Mouse (Mus musculus) induced T-regulatory cell, adult 2 months (primary cell): ENCODE measurements around the gene Lcn11.
"Not testable (repeated sequence)": the region's sequence is repeated elsewhere in the genome, so short reads cannot be mapped to it uniquely, and the experiment has no call there.

Source experiments
- DNase-seq: peaks from one replicate; pipeline ENCODE4 v3.0.0-alpha.2; 2012; ENCODE audit warnings: low read depth

Gene Lcn11

DNA sequence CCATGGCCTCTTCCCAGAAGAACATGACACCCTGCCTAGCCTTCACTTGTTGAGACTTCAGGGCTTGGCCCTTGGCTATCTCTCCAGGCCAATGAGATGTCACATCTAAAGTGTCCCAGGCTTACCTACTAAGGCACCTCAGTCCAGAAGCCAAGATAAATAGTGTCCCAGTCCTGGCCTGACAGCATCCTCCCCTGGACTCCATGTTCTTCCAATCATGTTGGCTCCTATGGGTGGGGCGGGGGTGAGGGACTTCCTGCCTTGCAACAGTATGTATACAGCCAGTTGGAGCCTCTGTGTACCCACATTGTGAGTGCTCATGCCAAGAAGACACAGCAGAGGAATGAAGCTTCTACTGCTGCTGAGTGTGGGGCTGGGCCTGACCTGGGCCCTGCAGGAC lies at the start of gene Lcn11:
TSS of gene Lcn11 (plus strand) at position 301 of the 400 bp plus-strand sequence.
- no peak for DNase-seq

DNA sequence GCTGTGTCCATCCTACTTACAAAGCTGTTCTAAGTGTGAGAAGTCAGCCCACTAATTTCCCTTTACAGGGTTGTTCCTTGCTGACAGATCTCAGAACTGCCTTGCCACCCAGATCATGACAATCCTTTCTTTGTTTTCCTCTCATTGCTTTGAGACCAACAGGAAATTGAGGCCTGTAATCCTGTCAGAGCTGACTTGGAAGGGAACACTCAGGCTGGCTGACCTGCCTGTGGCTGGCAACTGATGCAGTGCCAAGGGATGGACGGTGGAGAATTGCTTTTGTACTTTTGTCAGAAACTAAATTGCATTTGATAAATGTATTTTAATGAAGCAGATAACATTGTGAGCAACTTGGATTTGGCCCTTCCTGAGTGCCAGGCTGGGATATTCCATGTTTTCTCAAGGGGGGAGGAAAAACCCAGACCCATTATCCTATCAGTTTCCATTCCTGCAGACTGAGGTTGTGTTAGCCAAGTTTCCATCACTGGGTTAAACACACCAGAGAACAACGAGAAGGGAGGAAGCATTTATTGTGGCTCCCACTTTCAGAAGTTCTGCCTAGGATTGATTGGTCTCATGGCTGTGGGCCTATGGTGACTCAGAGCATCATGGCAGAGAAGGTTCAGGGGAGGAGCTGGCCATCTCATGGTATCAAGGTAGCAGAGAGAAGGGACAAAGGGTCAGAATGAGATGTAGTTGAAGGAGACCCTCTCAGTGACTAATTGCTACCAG lies 43.5 kb upstream of the Lcn11 start:
- DNase-seq = no peak

DNA sequence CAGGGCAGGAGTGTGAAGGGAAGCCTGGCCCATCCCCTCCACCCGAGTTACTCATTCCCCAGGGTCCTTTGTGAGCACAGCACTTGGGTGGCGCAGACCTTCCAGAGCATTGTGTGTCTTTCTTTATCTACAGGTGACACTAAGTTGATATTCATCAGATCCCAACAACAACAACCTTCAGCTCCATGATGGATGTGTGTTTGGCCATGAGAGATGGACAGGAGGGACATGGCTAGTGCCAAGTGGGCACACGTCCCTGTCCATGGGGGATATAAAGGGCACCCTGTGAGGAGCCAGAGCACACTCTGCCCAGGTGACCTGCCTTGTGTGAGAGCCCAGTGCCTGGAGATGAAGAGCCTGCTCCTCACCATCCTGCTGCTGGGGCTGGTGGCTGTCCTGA lies 40.1 kb upstream of the Lcn11 start, which contains the start of gene Obp2b:
TSS of gene Obp2b (plus strand) at position 301 of the 400 bp plus-strand sequence.
- DNase-seq = not testable (repeated sequence)

DNA sequence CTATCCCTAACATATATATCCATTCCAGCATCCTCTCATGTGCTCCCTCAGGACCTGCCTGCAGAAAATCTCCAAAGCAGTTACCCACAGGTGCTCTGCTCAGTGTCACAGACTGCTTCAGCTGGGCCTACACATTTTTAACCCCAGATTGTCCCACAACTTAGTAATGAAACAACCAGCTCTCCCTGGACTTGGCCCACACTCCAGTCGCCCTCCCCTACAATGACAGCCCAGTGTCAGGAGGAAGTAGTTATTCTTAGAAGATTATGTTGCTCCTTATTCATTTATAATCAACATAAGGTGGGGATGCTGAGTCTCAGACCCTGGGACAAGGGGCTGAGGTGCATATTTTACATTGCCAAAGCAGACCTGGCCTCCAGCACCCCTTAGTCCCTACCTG lies 35.1 kb upstream of the Lcn11 start:
- no peak for DNase-seq

DNA sequence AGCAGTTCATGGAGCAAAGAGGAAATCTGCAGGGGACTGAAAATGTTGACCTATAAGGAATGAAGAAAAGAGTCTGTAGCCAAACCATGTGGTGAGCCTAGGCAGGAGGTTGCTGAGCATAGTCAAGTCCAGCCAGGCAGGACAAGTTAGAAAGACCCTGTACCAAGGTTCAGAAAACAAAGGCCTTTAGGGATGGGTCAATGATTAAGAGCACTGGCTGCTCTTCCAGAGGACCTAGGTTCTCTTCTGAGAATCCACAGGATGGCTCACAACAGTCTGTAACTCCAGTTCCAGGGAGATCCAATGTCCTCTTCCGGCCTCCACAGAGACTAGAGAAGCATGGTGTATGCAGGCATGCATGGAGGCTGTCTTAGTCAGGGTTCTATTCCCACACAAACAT lies 22.6 kb upstream of the Lcn11 start:
- no peak for DNase-seq

DNA sequence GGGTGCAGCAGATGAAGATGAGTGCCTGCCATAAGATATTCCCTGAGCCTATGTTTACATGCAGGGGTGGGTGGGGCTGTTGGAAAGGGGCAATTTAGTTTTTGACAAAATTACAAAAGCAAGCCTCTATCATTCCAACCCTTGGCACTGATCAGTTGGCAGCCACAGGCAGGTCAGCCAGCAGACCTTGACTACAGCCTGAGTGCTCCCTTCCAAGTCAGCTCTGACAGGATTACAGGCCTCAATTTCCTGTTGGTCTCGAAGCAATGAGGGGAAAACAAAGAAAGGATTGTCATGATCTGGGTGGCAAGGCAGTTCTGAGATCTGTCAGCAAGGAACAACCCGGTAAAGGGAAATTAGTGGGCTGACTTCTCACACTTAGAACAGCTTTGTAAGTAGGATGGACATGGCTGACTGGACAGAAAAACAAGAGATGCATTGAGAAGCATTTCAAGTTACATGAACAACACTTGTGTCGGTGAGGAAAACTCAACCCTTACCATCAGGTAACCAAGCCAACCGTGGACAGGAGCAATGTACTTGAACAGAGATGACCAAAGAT lies 18.7 kb upstream of the Lcn11 start:
- DNase-seq = no peak

DNA sequence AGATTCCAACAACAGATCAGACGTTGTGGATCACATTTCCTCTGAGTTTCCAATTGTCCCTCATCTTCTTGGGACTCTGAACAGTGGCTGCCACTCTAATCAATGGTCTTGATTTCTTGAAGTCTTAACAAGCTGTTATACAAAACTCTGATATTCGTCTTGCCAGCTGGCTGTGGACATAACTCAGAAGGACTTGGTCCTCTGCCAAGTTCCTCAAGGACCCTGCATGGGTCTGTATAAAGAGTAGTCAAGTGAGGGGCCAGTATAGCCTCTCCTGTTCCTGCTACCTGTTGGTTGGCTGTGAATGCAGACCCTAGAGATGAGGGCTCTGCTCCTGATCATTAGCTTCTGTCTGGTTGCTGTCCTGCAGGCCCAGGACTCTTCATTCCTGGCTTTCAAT lies 11.5 kb upstream of the Lcn11 start, which contains the start of gene Lcn3:
TSS of gene Lcn3 (plus strand) at position 301 of the 400 bp plus-strand sequence.
- no peak for DNase-seq

DNA sequence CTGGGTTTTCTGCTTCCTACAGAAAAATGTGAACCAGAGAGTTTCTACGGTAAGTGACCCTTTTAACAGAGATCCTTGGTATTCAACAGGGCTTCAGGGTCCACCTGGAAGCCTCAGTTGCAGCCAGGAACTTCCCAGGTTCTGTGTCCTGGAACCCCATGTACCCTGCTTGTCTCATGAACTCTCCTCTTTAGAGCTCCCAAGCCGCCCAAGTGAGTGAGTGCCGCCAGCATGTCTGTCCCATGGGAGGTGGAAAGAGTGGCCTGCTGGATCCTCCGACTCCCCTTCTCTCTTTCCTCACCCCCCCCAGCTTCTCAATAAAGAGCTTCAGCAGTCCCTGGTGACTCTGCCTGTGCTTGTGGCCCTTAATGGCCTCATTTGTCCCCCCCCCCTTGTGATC lies 9.1 kb upstream of the Lcn11 start:
- DNase-seq = no peak

DNA sequence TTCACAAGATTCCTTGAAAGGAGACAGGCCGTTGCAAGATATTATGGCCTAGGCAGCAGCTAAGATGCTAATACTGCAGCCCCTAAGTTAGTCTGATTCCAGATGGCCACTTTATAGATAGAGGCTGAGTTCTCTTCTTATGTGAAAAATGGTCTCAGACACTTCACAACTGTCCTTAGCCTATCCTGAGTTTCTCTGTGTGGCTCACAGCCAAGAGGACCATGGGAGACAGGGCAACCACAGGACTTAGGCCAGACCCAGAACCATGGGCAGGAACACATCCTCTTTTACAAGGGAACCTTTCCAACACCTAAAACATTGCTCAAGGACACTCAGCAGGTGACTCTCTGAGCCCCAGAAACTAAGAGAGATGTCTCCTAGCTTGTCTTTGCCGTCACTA lies 3.3 kb upstream of the Lcn11 start:
- DNase-seq = no peak

DNA sequence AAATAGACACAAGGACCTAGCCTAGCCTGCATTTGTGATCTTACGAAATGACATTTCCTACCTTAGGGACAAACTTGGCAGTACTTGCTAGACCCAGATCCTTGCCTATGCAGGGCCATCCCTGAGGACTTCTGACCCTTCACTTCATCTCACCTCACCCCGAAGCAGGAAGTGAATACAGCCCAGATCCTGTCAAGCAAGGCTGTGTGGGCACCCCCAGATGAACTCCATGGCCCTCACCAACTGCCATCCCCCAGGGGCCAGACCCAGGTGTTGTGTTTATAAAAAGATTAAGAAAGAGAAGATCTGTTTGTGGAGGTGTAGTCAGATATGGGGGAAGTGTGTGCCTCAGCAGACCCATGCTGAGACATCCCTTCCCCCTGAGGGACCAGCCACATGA lies 2.2 kb upstream of the Lcn11 start:
- no peak for DNase-seq

DNA sequence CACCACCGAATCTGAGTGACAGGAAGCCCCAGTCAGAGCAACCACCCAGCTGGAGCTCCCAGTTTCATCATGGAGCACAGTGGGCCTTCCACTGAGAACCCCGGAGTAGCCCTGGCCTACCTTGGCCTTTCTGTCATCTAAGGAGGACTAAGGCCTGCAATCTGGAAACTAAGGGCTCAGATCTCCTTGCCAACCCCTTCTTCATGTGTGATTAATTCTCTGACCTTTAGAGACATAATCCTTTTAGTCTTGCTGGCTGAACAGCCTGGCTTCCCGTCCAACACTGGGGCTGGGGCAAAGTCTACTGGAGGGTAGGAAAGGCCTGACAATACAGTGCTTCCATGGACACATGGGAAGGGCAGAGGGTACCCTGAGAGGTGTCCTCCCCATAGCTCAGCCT lies 826 bp upstream of the Lcn11 start:
- DNase-seq = no peak

DNA sequence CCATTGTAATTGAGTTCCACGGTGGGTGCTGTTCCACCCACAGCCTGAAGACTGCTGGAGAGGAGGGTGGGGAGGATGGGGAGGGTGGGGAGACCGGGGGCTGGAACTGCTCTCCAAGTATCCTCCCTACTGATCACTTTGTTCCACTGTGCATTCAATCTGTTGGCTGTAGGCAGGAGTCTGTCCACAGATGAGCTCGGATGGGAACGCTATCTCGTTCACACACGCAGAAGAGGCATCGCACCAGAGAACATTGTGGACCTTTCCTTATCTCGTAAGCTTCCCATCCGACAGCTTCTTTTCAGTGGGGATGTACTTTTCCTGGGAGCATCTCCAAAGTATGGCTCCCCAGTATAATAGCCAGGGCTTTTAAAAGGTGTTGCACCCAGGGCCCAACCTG lies 2.3 kb downstream of the Lcn11 start:
- DNase-seq = no peak

DNA sequence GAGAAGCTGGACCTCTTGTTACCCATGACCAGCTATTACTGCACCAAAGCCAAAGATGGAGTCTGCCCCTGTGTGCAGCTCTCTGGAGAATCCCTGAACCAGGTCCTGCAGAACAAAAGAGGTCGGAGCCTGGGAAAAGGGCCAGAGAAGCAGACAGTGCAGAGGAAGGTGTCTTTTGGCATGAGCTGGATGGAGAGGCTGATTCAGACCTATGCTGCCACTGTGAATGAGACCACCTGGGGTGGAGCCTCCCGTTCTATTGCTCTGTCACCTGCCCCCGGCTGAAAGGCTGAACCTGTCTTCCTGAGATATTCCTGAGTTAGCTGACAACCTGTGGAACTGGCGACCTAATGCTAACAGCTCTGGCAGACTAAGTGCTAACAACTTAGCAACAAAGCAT lies 4.1 kb downstream of the Lcn11 start:
- DNase-seq = no peak

DNA sequence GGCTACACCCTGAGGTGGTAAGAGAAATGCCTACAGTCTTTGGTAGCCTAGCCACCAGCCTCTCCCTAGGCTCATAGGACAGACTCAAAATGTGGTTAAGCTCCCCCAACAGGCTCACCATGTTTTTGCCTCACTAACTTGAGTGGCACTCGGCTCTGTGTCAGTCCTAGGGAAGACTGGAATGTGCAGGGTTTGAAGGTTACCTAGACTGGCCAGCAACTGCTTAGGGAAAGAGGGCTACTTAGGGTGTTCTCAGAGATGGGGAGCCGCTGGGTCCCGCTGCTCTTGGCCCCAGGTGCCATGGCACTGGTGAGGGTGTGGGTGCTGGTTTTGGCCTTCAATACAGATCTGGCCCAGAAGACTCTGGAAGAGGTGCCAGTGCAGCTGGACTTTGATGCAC lies 5.1 kb downstream of the Lcn11 start, which contains the start of gene Gm13539:
TSS of gene Gm13539 (plus strand) at position 301 of the 400 bp plus-strand sequence.
- no peak for DNase-seq

DNA sequence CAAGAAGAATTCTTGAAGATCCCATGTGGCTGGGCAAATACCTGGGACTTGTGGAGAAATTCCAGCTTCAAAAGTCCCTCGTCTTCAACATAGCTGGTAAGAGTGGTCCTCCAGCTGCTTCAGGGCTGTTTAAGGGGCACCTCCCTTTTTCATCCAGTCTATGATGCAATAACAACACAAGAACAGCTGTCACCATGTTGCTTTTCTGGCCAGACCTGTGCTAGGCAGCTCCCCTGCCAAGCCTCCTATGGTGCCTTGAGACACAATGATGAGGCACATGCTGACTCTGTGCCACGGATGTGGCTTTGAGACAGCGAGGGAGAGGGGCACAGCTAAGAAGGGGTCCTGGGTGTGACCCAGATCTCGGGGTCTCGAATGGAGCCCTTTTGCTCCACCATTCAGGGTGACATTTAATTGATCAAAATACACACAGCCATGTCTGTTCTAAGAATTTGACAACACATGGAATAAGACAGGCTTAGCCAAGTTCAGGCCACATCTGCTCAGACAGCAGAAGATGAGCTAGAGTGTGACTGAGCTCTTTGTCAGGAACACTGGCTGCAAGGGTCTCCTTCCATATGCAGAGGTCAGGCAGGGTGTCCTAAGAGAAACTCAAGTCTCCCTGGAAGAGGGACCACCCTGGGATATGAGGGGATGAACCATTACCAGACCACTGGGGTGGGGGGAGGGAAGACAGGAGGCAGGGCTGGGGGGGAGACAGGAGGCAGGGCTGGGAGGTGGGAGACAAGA lies 8.9 kb downstream of the Lcn11 start:
- DNase-seq = no peak

DNA sequence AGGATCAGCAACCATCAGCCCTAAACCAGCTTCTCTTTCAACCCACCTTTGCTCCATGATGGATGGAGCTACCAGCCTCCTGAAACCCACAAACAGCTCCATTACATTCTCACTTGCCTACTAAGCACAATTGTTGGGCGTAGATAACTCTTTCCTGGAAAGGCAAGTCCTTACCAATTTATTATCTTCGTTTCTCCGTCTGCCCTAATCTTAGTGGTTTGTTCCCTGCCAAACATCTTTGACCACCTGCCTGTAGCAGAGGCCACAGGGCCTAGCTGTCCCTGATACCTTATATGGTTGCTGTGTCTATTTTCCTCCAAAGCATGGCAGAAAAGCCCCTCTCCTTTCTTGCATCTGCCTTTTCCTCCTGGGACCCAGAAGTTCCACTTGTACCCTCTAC lies 12.3 kb downstream of the Lcn11 start:
- DNase-seq = no peak

DNA sequence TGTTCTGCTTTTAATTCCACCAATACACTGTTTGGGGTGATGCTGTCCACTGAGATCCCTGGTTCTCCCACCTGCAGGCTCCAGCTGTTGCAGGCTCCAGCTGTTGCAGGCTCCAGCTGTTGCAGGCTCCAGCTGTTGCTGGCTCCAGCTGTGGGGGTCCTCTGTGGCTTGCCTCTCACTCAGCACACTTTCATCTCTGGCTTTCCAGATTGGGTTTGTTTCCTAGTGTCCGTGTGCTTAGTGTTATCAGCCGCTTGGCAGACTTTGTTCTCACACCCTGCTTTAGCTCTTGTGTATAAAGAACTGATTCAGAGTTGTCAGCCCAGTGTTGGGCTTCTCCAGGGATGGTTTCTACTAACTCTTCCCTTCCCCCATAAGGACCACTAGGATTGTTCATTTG lies 20.8 kb downstream of the Lcn11 start:
- DNase-seq = no peak

DNA sequence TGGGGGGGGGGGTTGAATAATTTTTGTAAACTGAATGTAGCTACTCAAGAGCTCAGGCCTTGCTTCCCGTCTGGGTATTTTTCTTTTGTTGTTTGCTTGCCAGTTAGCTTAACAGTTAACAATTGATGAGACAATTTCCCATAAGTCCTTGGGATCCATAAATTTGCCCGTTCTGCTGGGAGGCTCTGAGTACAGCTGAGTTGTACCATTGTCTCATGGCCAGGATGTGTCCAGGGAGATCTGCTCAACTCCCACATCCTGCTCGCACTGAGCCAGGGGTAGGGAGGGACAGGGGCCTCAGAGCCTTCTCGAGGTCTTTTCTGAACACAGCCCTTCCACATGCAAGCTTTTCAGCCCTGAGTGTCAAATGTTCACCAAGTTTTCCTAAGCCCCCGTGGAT lies 21.2 kb downstream of the Lcn11 start:
- DNase-seq = no peak

DNA sequence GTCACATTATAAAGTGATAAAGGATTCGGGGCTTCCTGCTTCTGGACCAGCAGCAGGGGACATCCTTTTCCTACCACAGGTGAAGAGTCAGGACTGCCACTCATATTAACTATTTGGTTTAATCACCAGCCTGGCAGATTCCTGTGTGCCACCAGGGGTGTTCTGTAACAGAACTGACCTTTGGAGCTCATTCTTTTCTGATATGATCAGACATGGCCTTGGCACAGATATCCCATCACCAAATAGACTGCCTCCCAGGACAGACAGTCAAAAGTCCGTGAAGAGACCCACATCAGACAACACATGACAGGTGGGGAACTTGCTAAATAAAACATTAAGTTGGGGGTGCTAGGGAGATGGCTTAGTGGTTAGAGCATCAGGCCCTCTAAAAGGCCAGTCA lies 34.9 kb downstream of the Lcn11 start:
- no peak for DNase-seq

DNA sequence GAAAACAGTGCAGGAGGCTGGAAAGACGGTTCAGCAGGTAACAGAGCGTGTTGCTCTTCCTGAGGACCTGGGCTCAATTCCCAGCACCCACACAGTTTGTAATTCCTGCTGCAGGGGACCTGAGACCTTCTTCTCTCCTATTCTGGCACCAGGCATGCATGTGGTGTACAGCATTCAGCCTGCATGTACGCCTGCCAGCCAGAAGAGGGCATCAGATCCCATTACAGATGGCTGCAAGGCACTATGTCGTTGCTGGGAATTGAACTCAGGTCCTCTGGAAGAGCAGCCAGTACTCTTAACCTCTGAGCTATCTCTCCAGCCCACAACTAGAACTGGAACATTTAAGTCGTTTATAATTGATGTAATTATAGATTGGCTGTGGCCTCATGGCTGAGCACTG lies 36.5 kb downstream of the Lcn11 start:
- DNase-seq = no peak

DNA sequence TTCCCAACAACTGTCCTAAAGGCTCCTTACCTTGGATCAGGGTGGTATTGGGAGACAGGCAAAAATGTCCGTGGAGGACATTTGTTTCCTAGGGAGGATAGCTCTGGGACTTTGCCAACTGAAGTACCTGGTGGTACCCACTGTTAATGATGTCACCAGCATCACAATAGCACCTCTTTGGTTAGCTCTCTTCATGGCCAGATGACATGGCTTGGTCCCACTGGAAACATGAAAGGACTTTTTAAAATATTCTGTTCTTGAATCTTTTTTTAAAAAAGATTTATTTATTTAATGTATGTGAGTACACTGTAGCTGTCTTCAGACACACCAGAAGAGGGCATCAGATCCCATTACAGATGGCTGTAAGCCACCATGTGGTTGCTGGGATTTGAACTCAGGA lies 38.9 kb downstream of the Lcn11 start, which contains the start of gene Glt6d1:
TSS of gene Glt6d1 (minus strand) at position 101 of the 400 bp plus-strand sequence.
- not testable (repeated sequence) for DNase-seq

DNA sequence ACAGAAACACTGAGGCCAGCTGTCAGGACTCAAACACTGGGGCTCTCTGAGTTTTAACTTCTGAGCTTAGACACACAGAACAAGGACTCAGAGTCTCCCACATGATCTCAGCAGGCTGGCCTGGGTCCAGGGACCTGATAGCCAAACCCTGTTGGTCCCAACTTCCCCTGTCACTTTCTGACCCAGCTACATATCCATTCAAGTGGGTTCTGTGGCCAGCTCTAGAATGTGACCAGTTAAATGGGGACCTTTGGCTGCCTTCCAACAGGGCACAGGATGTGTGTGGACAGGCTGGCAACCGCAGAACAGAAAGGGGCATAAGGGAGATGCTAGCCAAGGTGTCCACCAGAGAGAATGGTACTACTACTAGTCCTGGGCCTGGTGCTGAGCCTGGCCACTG lies 46.0 kb downstream of the Lcn11 start, which contains the start of gene Lcn9:
TSS of gene Lcn9 (plus strand) at position 348 of the 400 bp plus-strand sequence.
- DNase-seq = no peak

DNA sequence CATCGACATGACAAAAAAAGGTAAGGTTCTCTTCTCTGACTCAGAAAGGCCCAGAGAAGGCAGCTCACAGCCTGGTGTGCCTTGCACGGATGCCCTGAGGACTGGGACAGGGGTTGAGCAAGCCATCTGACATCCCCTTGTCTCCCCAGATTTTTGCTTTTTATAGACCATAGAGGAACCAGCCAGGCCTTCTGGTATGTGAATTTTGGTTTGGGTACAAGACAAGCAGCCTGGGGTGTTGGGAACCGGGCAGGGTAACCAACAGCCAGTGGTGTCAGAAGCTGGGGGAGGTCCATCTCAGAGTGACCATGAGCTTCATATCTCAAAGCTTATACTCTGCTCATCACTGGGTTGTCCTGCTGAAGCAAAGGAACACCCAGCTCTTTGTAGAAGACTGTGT lies 47.9 kb downstream of the Lcn11 start:
- DNase-seq = no peak
